Mouse (Mus musculus) forebrain, embryonic 10.5 days (tissue): ENCODE data around the gene Lrrc8c. TPM values are rescaled to one million over a fixed set of nuclear protein-coding genes. Genes with fewer than 3 reads are reported as not detected.
A peak's percentile ranks its signal among the peaks of the same experiment; 100 is the strongest.

ENCODE experiments used
- DNase-seq: peaks from one replicate; pipeline ENCODE4 v3.0.0-alpha.2; 2017; ENCODE audit warnings: low spot score; ENCODE audit errors: extremely low spot score
- H3K27ac ChIP-seq: fragments of 300-500 bp; sonication (generic); 2 replicates; pipeline ENCODE4 v1.5.1; 2016; ENCODE audit warnings: mild to moderate bottlenecking
- H3K27me3 ChIP-seq: fragments of 300-500 bp; sonication (generic); 2 replicates; pipeline ENCODE4 v1.6.1; 2016; ENCODE audit warnings: mild to moderate bottlenecking; ENCODE audit not compliant: poor library complexity, severe bottlenecking
- H3K36me3 ChIP-seq: fragments of 300-500 bp; sonication (generic); replicated peaks from 2 replicates; pipeline ENCODE4 v1.6.1; 2016; ENCODE audit warnings: mild to moderate bottlenecking, moderate library complexity
- H3K4me1 ChIP-seq: fragments of 300-500 bp; sonication (generic); 2 replicates; pipeline ENCODE4 v1.6.1; 2016
- H3K4me3 ChIP-seq: fragments of 300-500 bp; sonication (generic); 2 replicates; pipeline ENCODE4 v1.5.1; 2016; ENCODE audit warnings: mild to moderate bottlenecking, moderate library complexity
- H3K9me3 ChIP-seq: fragments of 300-500 bp; sonication (generic); 2 replicates; pipeline ENCODE4 v1.6.1; 2016; ENCODE audit warnings: mild to moderate bottlenecking, moderate library complexity
- WGBS: fragments of 180-500 bp; shearing (Covaris S2); methylation state at CpG from one replicate; pipeline ENCODE4 v1.1.7; 2016; 5-methylcytosine and 5-hydroxymethylcytosine counted together
- polyA plus RNA-seq: library from polyadenylated mRNA; unstranded; fragments of >200 nt; fragmentation: Nextera tagmentation; extraction: Ambion mirVana; gene quantifications from 2 replicates; pipeline ENCODE4 v1.2.1, GENCODE M21; 2016

Lrrc8c gene
- polyA plus RNA-seq, 1 experiment from 2014 or later: 14.8 TPM

DNA sequence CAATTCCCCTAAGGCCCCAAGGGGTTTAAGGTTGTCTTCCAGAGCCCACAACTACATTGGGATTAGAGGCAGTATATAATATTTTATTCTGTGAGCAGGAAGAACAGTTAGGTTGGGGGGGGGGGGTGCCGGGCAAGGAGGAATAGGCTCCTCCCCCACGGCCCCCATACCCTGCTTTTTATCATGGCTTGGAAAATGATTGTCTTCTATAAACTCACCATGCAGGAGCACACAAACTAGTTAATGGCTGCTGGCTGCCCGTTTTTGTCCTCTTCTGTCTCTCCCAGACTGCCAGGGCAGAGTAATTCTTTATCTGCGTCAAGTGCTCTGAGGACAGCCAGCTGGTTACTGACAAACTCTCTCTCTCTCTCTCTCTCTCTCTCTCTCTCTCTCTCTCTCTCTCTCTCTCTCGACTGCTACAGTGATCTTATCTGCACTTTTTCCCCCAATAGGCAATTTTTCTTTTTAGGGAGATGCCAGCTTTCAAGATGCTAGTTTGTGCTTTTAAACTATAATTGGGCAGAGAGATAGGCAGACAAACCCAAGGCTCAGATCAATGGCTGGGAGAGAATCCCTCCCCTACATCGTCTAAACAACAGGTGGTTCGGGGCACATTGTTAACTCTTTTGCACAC is 1.1 kb upstream of the Lrrc8c start:
- H3K4me3 ChIP-seq: peak overlapping the region; percentile 84
- no peaks in the 10 kb centered on the region for H3K9me3 ChIP-seq
- H3K27ac ChIP-seq: peak overlapping the region; percentile 92
- peaks cover 18% of the 10 kb centered on the region for H3K27me3 ChIP-seq
- peaks cover 45% of the 10 kb centered on the region for H3K4me1 ChIP-seq
- no peaks in the 10 kb centered on the region for H3K36me3 ChIP-seq
- 18% methylated on average over 7 of the region's 7 CpGs for WGBS
- no peak for DNase-seq

DNA sequence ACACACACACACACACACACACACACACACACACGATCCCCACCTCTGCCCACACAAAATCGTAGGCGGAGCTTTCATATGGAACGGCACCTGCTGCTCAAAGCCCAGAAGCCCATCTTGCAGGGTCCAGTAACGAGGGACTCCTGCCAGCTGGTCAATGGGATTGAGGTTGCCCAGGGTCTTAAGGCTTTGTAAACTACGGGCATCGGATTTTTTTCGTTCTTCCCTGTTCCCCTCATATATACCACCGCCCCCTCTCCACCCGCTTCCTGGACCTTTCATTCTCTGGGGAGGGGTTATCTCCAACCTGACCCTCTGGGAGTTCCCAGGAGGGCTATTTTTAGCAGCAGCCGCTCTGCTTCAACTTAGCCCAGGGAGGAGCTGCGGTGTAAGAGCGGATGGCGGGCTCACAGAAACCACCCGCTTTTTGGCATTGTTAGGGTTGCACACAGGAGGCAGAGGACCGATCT is 527 bp upstream of the Lrrc8c start:
- Histone ChIP-seq H3K4me3 (peak overlapping the region; percentile 84), H3K9me3 (no peaks in the 10 kb centered on the region), H3K4me1 (peaks cover 45% of the 10 kb centered on the region), H3K27me3 (peaks cover 18% of the 10 kb centered on the region), H3K36me3 (no peaks in the 10 kb centered on the region), H3K27ac (peak overlapping the region; percentile 92)
- no peak for DNase-seq
- WGBS: 1% methylated on average over 16 of the region's 16 CpGs

DNA sequence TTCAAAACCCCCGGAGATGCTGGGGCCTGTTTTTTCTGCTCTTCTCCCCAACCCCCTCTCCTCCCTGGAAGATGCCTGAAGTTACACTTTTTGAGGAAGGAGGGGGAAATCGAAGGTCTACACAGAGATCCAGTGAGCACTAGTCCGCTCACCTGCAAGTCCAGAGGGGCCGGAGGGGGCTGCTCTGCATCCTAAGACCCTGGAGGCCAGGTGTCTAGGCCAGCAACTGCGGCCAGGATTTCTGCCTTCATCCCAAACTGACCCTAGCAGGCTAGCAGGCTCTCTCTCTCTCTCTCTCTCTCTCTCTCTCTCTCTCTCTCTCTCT is 750 bp downstream of the Lrrc8c start:
- H3K27ac ChIP-seq: peak overlapping the region; percentile 92
- H3K4me1 ChIP-seq: peaks cover 45% of the 10 kb centered on the region
- peak overlapping the region; percentile 84 for H3K4me3 ChIP-seq
- H3K27me3 ChIP-seq: peaks cover 18% of the 10 kb centered on the region
- no peak for DNase-seq
- WGBS: 4% methylated on average over 5 of the region's 5 CpGs
- no peaks in the 10 kb centered on the region for H3K9me3 ChIP-seq
- H3K36me3 ChIP-seq: 0 out of 2 replicates have a peak, but pooled peaks cover 8% of the 10 kb centered on the region

DNA sequence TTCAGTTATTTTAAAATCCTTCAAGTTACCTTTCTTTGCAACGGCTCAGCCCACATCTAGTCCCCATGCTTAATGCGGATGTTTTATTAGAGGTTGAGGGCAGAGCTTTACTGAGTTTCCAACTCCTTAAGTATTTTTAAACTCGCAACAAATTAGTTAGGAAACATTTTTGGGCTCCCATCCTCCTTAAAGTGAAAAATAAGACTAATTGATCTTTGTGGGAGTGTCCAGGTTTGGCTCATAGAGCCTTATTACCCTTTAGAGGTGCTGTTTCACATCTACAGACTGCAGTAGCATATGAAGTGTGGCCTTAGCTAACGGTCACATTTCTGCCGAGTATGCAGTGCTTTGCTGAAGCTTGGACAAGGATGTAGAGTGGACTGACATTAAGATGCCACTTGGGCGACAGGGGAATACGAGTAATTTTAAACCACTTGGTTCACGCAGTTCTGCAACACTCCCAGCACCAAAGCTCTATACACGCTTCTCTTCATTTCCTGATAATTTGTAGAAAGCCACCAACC is 1.3 kb downstream of the Lrrc8c start:
- H3K4me1 ChIP-seq: peaks cover 40% of the 10 kb centered on the region
- H3K9me3 ChIP-seq: no peaks in the 10 kb centered on the region
- peaks cover 18% of the 10 kb centered on the region for H3K27me3 ChIP-seq
- H3K36me3 ChIP-seq: peaks cover 13% of the 10 kb centered on the region; the same call in 1 of the 2 replicates
- 59% methylated on average over 9 of the region's 9 CpGs for WGBS
- peak overlapping the region; percentile 92; the same call in 1 of the 2 replicates for H3K27ac ChIP-seq
- H3K4me3 ChIP-seq: peak overlapping the region; percentile 84
- DNase-seq: no peak

DNA sequence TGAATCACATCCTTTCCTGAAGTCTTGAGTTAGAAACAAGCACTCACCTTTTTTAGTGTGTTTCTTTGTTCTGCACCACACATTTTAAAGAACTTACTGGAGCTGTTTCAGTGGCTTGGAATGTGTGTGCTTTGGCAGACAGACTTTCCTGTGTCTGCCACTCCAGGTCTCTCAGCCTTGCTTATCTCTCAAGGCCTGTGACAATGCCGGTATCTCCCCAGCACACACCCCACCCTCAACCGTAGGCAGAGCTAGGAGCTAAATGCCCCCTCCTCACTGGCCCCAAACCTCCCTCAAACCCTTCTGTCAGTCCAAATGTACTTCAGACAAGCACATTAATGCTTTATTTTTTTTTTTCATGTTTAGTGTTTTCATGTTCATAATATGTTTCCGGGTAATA is 4.3 kb downstream of the Lrrc8c start:
- Histone ChIP-seq H3K9me3 (no peaks in the 10 kb centered on the region), H3K36me3 (peaks cover 30% of the 10 kb centered on the region; the same call in 1 of the 2 replicates), H3K4me1 (peaks cover 25% of the 10 kb centered on the region), H3K27me3 (no peaks in the 10 kb centered on the region; the same call in 1 of the 2 replicates), H3K4me3 (no peak overlapping the region), H3K27ac (no peak overlapping the region)
- 85% methylated on average over 3 of the region's 3 CpGs for WGBS
- DNase-seq: no peak

DNA sequence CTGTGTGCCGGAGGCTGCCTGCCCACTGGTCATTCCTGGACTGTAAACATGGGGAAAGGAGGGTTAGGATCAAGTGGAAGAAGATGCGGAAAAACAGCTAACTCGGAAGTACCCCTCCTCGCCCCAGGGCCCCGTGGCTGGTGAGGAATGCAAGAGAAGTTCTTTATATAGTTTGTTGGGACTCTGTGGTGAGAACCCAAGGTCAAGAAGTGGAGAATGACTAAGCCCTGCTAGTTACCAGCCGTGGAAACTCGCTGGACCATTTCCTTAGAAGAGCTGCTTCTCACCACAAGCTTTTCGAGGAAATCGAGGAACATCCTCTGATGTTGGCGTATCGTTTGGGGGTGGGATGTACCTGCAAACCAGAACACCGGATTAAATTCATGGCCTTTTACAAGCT is 5.8 kb downstream of the Lrrc8c start:
- no peaks in the 10 kb centered on the region for H3K9me3 ChIP-seq
- H3K4me3 ChIP-seq: no peak overlapping the region
- H3K36me3 ChIP-seq: peaks cover 31% of the 10 kb centered on the region; the same call in 1 of the 2 replicates
- WGBS: 91% methylated on average over 12 of the region's 12 CpGs
- DNase-seq: no peak
- H3K4me1 ChIP-seq: peaks cover 13% of the 10 kb centered on the region
- H3K27ac ChIP-seq: no peak overlapping the region
- H3K27me3 ChIP-seq: no peaks in the 10 kb centered on the region; the same call in 1 of the 2 replicates

DNA sequence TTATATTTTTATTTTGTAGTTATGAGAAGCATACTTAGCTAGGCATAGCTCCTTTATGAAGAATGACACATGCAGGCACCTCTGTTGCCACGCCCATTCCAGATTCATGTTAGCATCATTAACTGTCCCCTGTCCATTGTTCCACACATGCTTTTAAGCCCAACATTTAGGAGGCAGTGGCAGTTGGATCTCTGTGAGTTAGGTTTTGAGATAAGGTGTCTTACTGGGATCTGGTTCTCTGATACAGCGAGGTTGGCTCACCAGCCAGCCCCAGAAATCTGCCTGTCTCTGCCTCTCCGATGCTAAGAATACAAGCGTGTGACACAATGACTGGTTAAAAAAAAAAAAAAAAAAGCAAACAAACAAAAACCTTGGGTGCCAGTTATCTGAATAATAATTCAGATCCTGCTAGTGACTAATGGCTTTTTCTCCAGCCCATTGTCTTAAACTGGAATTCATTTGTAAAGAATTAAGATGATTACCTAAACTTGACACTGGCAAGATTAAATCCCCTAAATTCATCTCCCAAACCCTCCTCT is 7.0 kb downstream of the Lrrc8c start:
- peaks cover 1% of the 10 kb centered on the region for H3K4me1 ChIP-seq
- no peaks in the 10 kb centered on the region for H3K9me3 ChIP-seq
- H3K36me3 ChIP-seq: peaks cover 31% of the 10 kb centered on the region; the same call in 1 of the 2 replicates
- 95% methylated on average over 4 of the region's 4 CpGs for WGBS
- H3K27ac ChIP-seq: no peak overlapping the region
- H3K27me3 ChIP-seq: no peaks in the 10 kb centered on the region; the same call in 1 of the 2 replicates
- DNase-seq: no peak
- no peak overlapping the region for H3K4me3 ChIP-seq

DNA sequence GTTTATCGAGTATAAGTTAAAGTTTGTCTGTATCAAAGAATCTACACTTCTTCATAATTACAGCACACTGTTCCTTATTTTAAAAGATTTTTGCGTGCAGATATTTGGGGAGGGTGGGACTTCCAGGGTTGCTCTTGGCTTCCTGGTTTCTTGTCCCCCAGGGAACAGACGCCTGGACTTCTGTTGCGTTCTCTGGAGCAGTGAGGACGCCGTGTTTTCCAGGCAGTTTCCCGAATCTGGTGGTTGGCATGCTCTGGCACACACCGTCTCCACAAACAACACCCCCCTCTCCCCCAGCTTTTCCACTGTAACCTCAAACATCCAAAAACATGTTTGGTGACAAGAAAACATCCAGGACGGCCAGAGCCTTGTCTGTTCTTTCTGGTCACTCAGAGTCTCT is 7.6 kb downstream of the Lrrc8c start:
- no peak for DNase-seq
- H3K4me1 ChIP-seq: no peaks in the 10 kb centered on the region
- no peak overlapping the region for H3K27ac ChIP-seq
- no peak overlapping the region for H3K4me3 ChIP-seq
- no peaks in the 10 kb centered on the region for H3K9me3 ChIP-seq
- H3K27me3 ChIP-seq: no peaks in the 10 kb centered on the region
- H3K36me3 ChIP-seq: peaks cover 31% of the 10 kb centered on the region; the same call in 1 of the 2 replicates
- whole genome bisulfite sequencing: 93% methylated on average over 9 of the region's 9 CpGs

DNA sequence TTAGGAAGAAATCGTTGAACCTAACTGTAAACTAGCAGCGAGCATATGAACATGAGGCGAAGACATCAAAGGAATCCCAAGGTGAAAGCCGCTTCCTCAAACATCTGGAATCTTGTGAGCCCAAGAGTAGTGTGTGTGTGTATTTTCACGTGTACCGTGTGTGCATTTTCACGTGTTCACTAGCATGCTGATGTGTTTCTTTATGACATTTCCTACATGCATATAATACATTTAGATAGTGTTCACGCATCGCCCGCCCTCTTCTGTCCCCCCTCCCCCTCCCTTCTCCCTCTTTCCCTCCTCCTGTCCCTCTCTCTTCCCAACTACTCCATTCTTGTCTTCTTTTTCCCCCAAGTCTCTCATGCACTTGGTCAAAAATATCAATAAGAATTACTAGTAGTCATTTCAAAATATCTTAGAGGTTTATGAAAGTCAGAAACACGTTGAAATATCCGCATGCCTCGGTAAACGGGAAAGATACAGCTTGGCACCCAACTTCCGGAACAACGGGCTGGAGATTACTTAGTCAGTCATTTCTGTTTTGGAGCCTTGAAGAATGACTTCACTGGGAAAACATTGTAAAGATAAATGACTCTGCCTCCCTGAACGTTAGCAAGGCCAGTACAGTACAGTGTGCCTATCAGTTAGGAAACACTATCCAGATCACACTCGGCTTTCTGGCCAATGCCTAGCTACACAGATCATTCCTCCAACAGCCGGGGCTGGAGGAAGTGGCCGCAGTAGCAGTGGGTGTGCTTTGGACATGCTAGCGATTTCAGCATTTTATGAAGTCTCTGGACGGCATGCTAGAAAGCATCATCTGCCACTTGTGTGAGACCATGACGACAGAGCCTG is 8.5 kb downstream of the Lrrc8c start:
- Histone ChIP-seq H3K4me3 (no peak overlapping the region), H3K9me3 (no peaks in the 10 kb centered on the region), H3K27me3 (no peaks in the 10 kb centered on the region), H3K27ac (no peak overlapping the region), H3K4me1 (no peaks in the 10 kb centered on the region), H3K36me3 (peaks cover 31% of the 10 kb centered on the region; the same call in 1 of the 2 replicates)
- 94% methylated on average over 23 of the region's 23 CpGs for WGBS
- no peak for DNase-seq

DNA sequence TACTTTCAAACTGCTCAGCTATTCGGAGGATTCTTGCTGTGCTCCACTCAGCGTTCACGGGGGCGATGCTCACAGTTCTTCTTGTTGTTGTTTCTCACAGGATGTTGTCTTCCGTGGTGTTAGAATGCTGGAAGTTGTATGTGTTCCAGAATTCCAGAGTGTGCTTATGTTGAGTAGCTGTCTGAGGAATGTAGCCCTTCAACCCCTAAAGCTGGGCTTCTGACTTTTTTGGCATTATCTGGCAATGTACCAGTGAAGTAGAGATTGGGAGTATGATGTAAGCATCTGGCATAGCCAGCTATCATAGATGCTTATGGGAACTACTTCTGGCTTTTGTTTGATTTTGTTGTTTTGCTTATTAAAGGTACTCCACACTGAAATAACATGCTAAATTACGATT is 11.4 kb downstream of the Lrrc8c start:
- WGBS: 86% methylated on average over 6 of the region's 6 CpGs
- H3K4me3 ChIP-seq: no peak overlapping the region
- H3K9me3 ChIP-seq: no peaks in the 10 kb centered on the region
- no peaks in the 10 kb centered on the region for H3K27me3 ChIP-seq
- H3K27ac ChIP-seq: no peak overlapping the region
- 0 out of 2 replicates have a peak, but pooled peaks cover 18% of the 10 kb centered on the region for H3K36me3 ChIP-seq
- no peak for DNase-seq
- no peaks in the 10 kb centered on the region for H3K4me1 ChIP-seq

DNA sequence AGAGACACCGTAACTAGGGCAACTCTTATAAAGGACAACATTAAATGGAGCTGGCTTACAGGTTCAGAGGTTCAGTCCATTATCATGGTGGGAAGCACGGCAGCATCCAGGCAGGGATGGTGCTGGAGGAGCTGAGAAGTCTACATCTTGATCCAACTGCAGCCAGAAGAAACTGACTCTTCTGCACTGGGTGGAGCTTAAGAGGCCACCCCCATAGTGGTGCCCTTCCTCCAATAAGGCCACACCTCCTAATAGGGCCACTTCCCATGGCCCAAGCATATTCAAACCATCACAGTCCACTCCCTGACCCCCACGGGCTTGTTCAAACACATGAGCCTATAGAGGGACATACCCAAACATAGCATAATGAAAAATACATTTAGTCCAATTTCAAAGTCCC is 16.0 kb downstream of the Lrrc8c start:
- DNase-seq: no peak
- WGBS: 93% methylated on average over 3 of the region's 3 CpGs

DNA sequence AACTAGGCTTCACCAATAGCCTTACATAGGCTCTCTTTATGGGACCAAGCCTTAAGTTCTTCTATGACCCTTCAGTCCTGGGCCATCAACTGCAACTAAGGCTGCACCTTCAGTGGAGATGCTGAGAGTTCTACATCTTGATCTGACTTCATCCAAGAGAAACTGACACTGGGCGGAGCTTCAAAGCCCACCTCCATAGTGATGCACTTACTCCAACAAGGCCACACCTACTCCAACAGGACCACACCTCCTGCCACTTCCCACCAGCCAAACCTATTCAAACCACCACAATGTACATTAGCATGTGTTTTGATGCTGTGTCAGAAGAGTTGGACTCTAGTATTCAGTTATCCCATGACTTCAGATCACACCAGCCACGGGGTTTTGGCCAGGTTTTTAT is 17.0 kb downstream of the Lrrc8c start:
- Histone ChIP-seq H3K4me1 (peaks cover 11% of the 10 kb centered on the region), H3K27me3 (no peaks in the 10 kb centered on the region), H3K36me3 (peaks cover 22% of the 10 kb centered on the region), H3K9me3 (no peaks in the 10 kb centered on the region), H3K27ac (no peak overlapping the region), H3K4me3 (no peak overlapping the region)
- WGBS: 93% methylated on average over 2 of the region's 2 CpGs
- DNase-seq: no peak

More for the DNA sequence above, 16.0 kb downstream of the Lrrc8c start:
- no peaks in the 10 kb centered on the region for H3K27me3 ChIP-seq
- H3K9me3 ChIP-seq: no peaks in the 10 kb centered on the region
- H3K36me3 ChIP-seq: peaks cover 12% of the 10 kb centered on the region
- no peak overlapping the region for H3K4me3 ChIP-seq
- H3K4me1 ChIP-seq: peaks cover 11% of the 10 kb centered on the region
- no peak overlapping the region for H3K27ac ChIP-seq
